Mouse (Mus musculus) stomach, embryonic 16.5 days (tissue): ENCODE data around the gene Ddt. TPM values are rescaled to one million over a fixed set of nuclear protein-coding genes. Genes with fewer than 3 reads are reported as not detected.

Source experiments
- ATAC-seq: fragments of 200-750 bp; cut with Nextera tagmentation; 2 replicates; pipeline ENCODE4 v1.8.0; 2017; ENCODE audit warnings: moderate number of reproducible peaks, moderate TSS enrichment; ENCODE audit not compliant: insufficient read depth, low FRiP score
- H3K27ac ChIP-seq: fragments of 300-500 bp; sonication (generic); 2 replicates; pipeline ENCODE4 v1.5.1; 2014; ENCODE audit warnings: low read length
- H3K27me3 ChIP-seq: fragments of 300-500 bp; sonication (generic); 2 replicates; pipeline ENCODE4 v1.6.1; 2014; ENCODE audit warnings: low read length, control low read depth, mixed read lengths; ENCODE audit not compliant: control insufficient read depth, insufficient read depth
- H3K36me3 ChIP-seq: fragments of 300-500 bp; sonication (generic); 2 replicates; pipeline ENCODE4 v1.6.1; 2014; ENCODE audit warnings: low read length; ENCODE audit not compliant: control insufficient read depth, insufficient read depth
- H3K4me1 ChIP-seq: fragments of 300-500 bp; sonication (generic); 2 replicates; pipeline ENCODE4 v1.6.1; 2014; ENCODE audit warnings: low read length, control low read depth, mixed read lengths; ENCODE audit not compliant: control insufficient read depth, insufficient read depth
- H3K4me2 ChIP-seq: fragments of 300-500 bp; sonication (generic); 2 replicates; pipeline ENCODE4 v1.6.1; 2014; ENCODE audit warnings: low read depth, low read length, mixed read lengths
- H3K4me3 ChIP-seq: fragments of 300-500 bp; sonication (generic); replicated peaks from 2 replicates; pipeline ENCODE4 v1.5.1; 2014; ENCODE audit warnings: mild to moderate bottlenecking, low read length
- H3K9ac ChIP-seq: fragments of 300-500 bp; sonication (generic); 2 replicates; pipeline ENCODE4 v1.6.1; 2014; ENCODE audit warnings: low read length
- H3K9me3 ChIP-seq: fragments of 300-500 bp; sonication (generic); replicated peaks from 2 replicates; pipeline ENCODE4 v1.6.1; 2016; ENCODE audit warnings: low read length, control low read depth; ENCODE audit not compliant: control insufficient read depth
- WGBS: fragments of 180-500 bp; shearing (Covaris S2); extraction: QIAGEN DNeasy Blood & Tissue Kit; methylation state at CpG from one replicate; pipeline ENCODE4 v1.1.7; 2014; 5-methylcytosine and 5-hydroxymethylcytosine counted together
- polyA plus RNA-seq: library from polyadenylated mRNA; unstranded; fragments of >200 nt; fragmentation: Nextera tagmentation; extraction: Ambion mirVana; gene quantifications from 2 replicates; pipeline ENCODE4 v1.2.1, GENCODE M21; 2015

The Ddt gene
- polyA plus RNA-seq, 1 experiment from 2014 or later, result 72.9 TPM

- ATAC-seq, result no peak
- Histone ChIP-seq H3K4me2 (no peak overlapping the region), H3K4me1 (peaks cover 7% of the 10 kb centered on the region), H3K36me3 (peaks cover 6% of the 10 kb centered on the region; the same call in 1 of the 2 replicates), H3K4me3 (no peak overlapping the region), H3K9me3 (no peaks in the 10 kb centered on the region; the same call in 1 of the 2 replicates), H3K27me3 (no peaks in the 10 kb centered on the region), H3K9ac (0 out of 2 replicates have a peak overlapping the region, but pooled peaks have one; percentile 28), H3K27ac (no peak overlapping the region)
- 86% methylated on average over 3 of the region's 3 CpGs for WGBS
Observed at GRCm38 (mm10) chr10:75762413-75762812, 10.8 kb downstream of the Ddt start.

- WGBS, result 97% methylated on average over 3 of the region's 3 CpGs
Observed at GRCm38 (mm10) chr10:75760311-75760710, 12.9 kb downstream of the Ddt start.

GRCm38 (mm10) chr10:75756719-75757118, 16.5 kb downstream of the Ddt start:
- Histone ChIP-seq H3K27me3 (no peaks in the 10 kb centered on the region), H3K4me1 (no peaks in the 10 kb centered on the region), H3K36me3 (peaks cover 11% of the 10 kb centered on the region; the same call in 1 of the 2 replicates), H3K4me2 (no peak overlapping the region), H3K27ac (no peak overlapping the region), H3K4me3 (no peak overlapping the region), H3K9me3 (no peaks in the 10 kb centered on the region; the same call in 1 of the 2 replicates), H3K9ac (no peak overlapping the region)
- no peak for ATAC-seq
- 90% methylated on average over 11 of the region's 11 CpGs for WGBS

More at GRCm38 (mm10) chr10:75760311-75760710, 12.9 kb downstream of the Ddt start:
- Histone ChIP-seq H3K4me1 (peaks cover 7% of the 10 kb centered on the region), H3K9me3 (no peaks in the 10 kb centered on the region; the same call in 1 of the 2 replicates), H3K27me3 (no peaks in the 10 kb centered on the region), H3K27ac (no peak overlapping the region), H3K36me3 (peaks cover 6% of the 10 kb centered on the region; the same call in 1 of the 2 replicates), H3K4me2 (no peak overlapping the region), H3K4me3 (no peak overlapping the region), H3K9ac (no peak overlapping the region)
- no peak for ATAC-seq

- no peaks in the 10 kb centered on the region for H3K9me3 ChIP-seq
- no peaks in the 10 kb centered on the region for H3K27me3 ChIP-seq
- H3K4me2 ChIP-seq, result no peak overlapping the region
- peak; percentile 84 for ATAC-seq
- H3K4me1 ChIP-seq, result no peaks in the 10 kb centered on the region
- no peak overlapping the region for H3K4me3 ChIP-seq
- no peak overlapping the region for H3K27ac ChIP-seq
- WGBS, result 38% methylated on average over 3 of the region's 3 CpGs
- no peak overlapping the region for H3K9ac ChIP-seq
- H3K36me3 ChIP-seq, result peaks cover 15% of the 10 kb centered on the region; the same call in 1 of the 2 replicates
Observed at GRCm38 (mm10) chr10:75744017-75744416, 29.2 kb downstream of the Ddt start.

- Histone ChIP-seq H3K27me3 (no peaks in the 10 kb centered on the region), H3K36me3 (peaks cover 15% of the 10 kb centered on the region; the same call in 1 of the 2 replicates), H3K4me2 (no peak overlapping the region), H3K27ac (no peak overlapping the region), H3K4me1 (no peaks in the 10 kb centered on the region), H3K9ac (no peak overlapping the region), H3K9me3 (no peaks in the 10 kb centered on the region), H3K4me3 (no peak overlapping the region)
- 93% methylated on average over 12 of the region's 12 CpGs for WGBS
- ATAC-seq, result no peak
Observed at GRCm38 (mm10) chr10:75743369-75743768, 29.8 kb downstream of the Ddt start.

- H3K4me1 ChIP-seq, result no peaks in the 10 kb centered on the region
Observed at GRCm38 (mm10) chr10:75740866-75741265, 32.3 kb downstream of the Ddt start.

GRCm38 (mm10) chr10:75725449-75725848, 47.8 kb downstream of the Ddt start:
- Histone ChIP-seq H3K4me3 (no peak overlapping the region), H3K27me3 (no peaks in the 10 kb centered on the region), H3K4me1 (no peaks in the 10 kb centered on the region), H3K27ac (no peak overlapping the region), H3K36me3 (peaks cover 9% of the 10 kb centered on the region; the same call in 1 of the 2 replicates), H3K4me2 (no peak overlapping the region), H3K9ac (no peak overlapping the region), H3K9me3 (no peaks in the 10 kb centered on the region)
- ATAC-seq, result no peak
- WGBS, result 93% methylated on average over 7 of the region's 7 CpGs

More at GRCm38 (mm10) chr10:75740866-75741265, 32.3 kb downstream of the Ddt start:
- Histone ChIP-seq H3K27me3 (no peaks in the 10 kb centered on the region), H3K4me3 (no peak overlapping the region), H3K36me3 (peaks cover 4% of the 10 kb centered on the region; the same call in 1 of the 2 replicates), H3K4me2 (no peak overlapping the region), H3K9ac (no peak overlapping the region), H3K27ac (no peak overlapping the region), H3K9me3 (no peaks in the 10 kb centered on the region)
- ATAC-seq, result no peak
- WGBS, result 93% methylated on average over 3 of the region's 3 CpGs

Other genes starting within 250 kb of the Ddt start
- 1.2 and 2.0 TPM in 2 replicates for gene Lrrc75b, start 213.1 kb downstream of the Ddt start, polyA plus RNA-seq
- 35.1 and 35.4 TPM in 2 replicates for gene Ggt1, start 211.8 kb downstream of the Ddt start, polyA plus RNA-seq
- gene Ggt5, start 184.1 kb downstream of the Ddt start, polyA plus RNA-seq, result 4.3 and 6.5 TPM in 2 replicates
- 16.1 and 18.6 TPM in 2 replicates for gene Susd2, start 129.4 kb downstream of the Ddt start, polyA plus RNA-seq
- gene Cabin1, start 9.1 kb downstream of the Ddt start, polyA plus RNA-seq, result 29.3 and 34.0 TPM in 2 replicates
- not detected in 2 replicates for gene Gm20441, start 7.5 kb upstream of the Ddt start, polyA plus RNA-seq
- gene Gstt3, start 8.0 kb upstream of the Ddt start, polyA plus RNA-seq, result 50.2 and 55.5 TPM in 2 replicates
- gene Gstt1, start 25.2 kb upstream of the Ddt start, polyA plus RNA-seq, result 20.6 and 20.8 TPM in 2 replicates
- not detected in 2 replicates for gene Gstt4, start 49.1 kb upstream of the Ddt start, polyA plus RNA-seq
- gene Gstt2, start 64.0 kb upstream of the Ddt start, polyA plus RNA-seq, result 64.8 and 76.9 TPM in 2 replicates
- 1,459 and 1,538 TPM in 2 replicates for gene Mif, start 86.8 kb upstream of the Ddt start, polyA plus RNA-seq
- gene Derl3, start 120.0 kb upstream of the Ddt start, polyA plus RNA-seq, result 9.6 and 11.9 TPM in 2 replicates
- 159 and 162 TPM in 2 replicates for gene Smarcb1, start 148.2 kb upstream of the Ddt start, polyA plus RNA-seq
- gene Chchd10, start 159.7 kb upstream of the Ddt start, polyA plus RNA-seq, result 83.6 and 97.1 TPM in 2 replicates
- 33.8 and 39.1 TPM in 2 replicates for gene Mmp11, start 163.1 kb upstream of the Ddt start, polyA plus RNA-seq
- 0.75 and 1.0 TPM in 2 replicates for gene Gm867, start 167.3 kb upstream of the Ddt start, polyA plus RNA-seq
- gene Vpreb3, start 169.6 kb upstream of the Ddt start, polyA plus RNA-seq, result 1.9 and 2.1 TPM in 2 replicates
- gene Gm5134, start 181.1 kb upstream of the Ddt start, polyA plus RNA-seq, result not detected in 2 replicates